Mouse (Mus musculus) stomach, embryonic 14.5 days (tissue): ENCODE results near the gene Efcab5. TPM values are rescaled to one million over a fixed set of nuclear protein-coding genes. Genes with fewer than 3 reads are reported as not detected.

Experiments
- ATAC-seq: fragments of 200-750 bp; cut with Nextera tagmentation; 2 replicates; pipeline ENCODE4 v1.8.0; 2017; ENCODE audit warnings: low read depth, moderate TSS enrichment; ENCODE audit not compliant: insufficient number of reproducible peaks, insufficient read depth, low FRiP score
- H3K27ac ChIP-seq: fragments of 300-500 bp; sonication (generic); 2 replicates; pipeline ENCODE4 v1.5.1; 2014; ENCODE audit warnings: mild to moderate bottlenecking, low read length, moderate library complexity, mixed read lengths
- H3K27me3 ChIP-seq: fragments of 300-500 bp; sonication (generic); 2 replicates; pipeline ENCODE4 v1.6.1; 2014; ENCODE audit warnings: low read length, control low read depth, mixed read lengths; ENCODE audit not compliant: control insufficient read depth, insufficient read depth
- H3K36me3 ChIP-seq: fragments of 300-500 bp; sonication (generic); 2 replicates; pipeline ENCODE4 v1.6.1; 2014; ENCODE audit warnings: mild to moderate bottlenecking, control low read depth, low read length, moderate library complexity, mixed read lengths; ENCODE audit not compliant: control insufficient read depth, insufficient read depth
- H3K4me1 ChIP-seq: fragments of 300-500 bp; sonication (generic); 2 replicates; pipeline ENCODE4 v1.6.1; 2014; ENCODE audit warnings: low read length, control low read depth, mixed read lengths; ENCODE audit not compliant: control insufficient read depth, insufficient read depth
- H3K4me2 ChIP-seq: fragments of 300-500 bp; sonication (generic); replicated peaks from 2 replicates; pipeline ENCODE4 v1.6.1; 2014; ENCODE audit warnings: low read depth, low read length, control low read depth
- H3K4me3 ChIP-seq: fragments of 300-500 bp; sonication (generic); 2 replicates; pipeline ENCODE4 v1.5.1; 2014; ENCODE audit warnings: low read depth, low read length, control low read depth
- H3K9ac ChIP-seq: fragments of 300-500 bp; sonication (generic); replicated peaks from 2 replicates; pipeline ENCODE4 v1.6.1; 2014; ENCODE audit warnings: low read depth, mild to moderate bottlenecking, control low read depth, low read length, moderate library complexity, mixed read lengths
- H3K9me3 ChIP-seq: fragments of 300-500 bp; sonication (generic); 2 replicates; pipeline ENCODE4 v1.6.1; 2016; ENCODE audit warnings: low read depth, low read length, control low read depth; ENCODE audit not compliant: control insufficient read depth
- WGBS: fragments of 180-500 bp; shearing (Covaris S2); extraction: QIAGEN DNeasy Blood & Tissue Kit; methylation state at CpG from one replicate; pipeline ENCODE4 v1.1.7; 2014; 5-methylcytosine and 5-hydroxymethylcytosine counted together
- polyA plus RNA-seq: library from polyadenylated mRNA; unstranded; fragments of >200 nt; fragmentation: Nextera tagmentation; extraction: Ambion mirVana; gene quantifications from 2 replicates; pipeline ENCODE4 v1.2.1, GENCODE M21; 2014

The Efcab5 gene
- 0.36 and 0.39 TPM in 2 replicates for polyA plus RNA-seq

DNA sequence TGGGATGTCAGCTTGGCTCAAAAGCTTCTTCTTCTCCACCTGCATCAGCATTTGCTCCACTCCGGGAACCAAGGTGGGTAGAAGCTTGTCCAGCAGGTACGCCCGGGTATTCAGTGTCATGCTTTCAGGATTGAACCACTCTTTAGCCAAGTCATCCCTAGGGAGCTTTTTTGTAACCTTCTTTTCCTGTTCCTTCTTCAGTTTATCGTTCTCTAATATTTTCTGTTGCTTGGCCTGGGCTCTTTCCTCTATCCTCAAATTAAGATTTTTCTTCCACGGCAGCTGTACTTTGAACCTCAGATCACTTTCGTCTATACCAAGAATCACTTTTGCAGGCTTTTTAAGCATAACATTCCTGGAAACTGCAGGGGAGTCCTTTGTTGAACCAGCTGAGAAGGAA, at the start of gene Efcab5:
Gene Efcab5 (minus strand): TSS at position 101 of the 400 bp plus-strand sequence.
- no peak for ATAC-seq
- Histone ChIP-seq H3K4me2 (no peak within 1 kb of the TSS), H3K4me1 (no peaks in the 10 kb centered on the region), H3K27ac (no peak within 1 kb of the TSS), H3K4me3 (no peak within 1 kb of the TSS), H3K9me3 (no peaks in the 10 kb centered on the region), H3K36me3 (no peaks in the 10 kb centered on the region), H3K27me3 (no peaks in the 10 kb centered on the region), H3K9ac (no peak within 1 kb of the TSS)
- 67% methylated on average over 6 of the region's 6 CpGs for WGBS

GRCm38 (mm10) chr11:77235267-77235666, 46.5 kb upstream of the Efcab5 start:
- H3K4me3 ChIP-seq: no peak overlapping the region
- no peak overlapping the region for H3K27ac ChIP-seq
- no peaks in the 10 kb centered on the region for H3K9me3 ChIP-seq
- no peaks in the 10 kb centered on the region for H3K4me1 ChIP-seq
- H3K27me3 ChIP-seq: no peaks in the 10 kb centered on the region
- H3K36me3 ChIP-seq: no peaks in the 10 kb centered on the region
- WGBS: 94% methylated on average over 1 of the region's 1 CpGs
- H3K9ac ChIP-seq: no peak overlapping the region
- no peak for ATAC-seq
- no peak overlapping the region for H3K4me2 ChIP-seq

GRCm38 (mm10) chr11:77231514-77231913, 42.7 kb upstream of the Efcab5 start:
- H3K9me3 ChIP-seq: no peaks in the 10 kb centered on the region
- H3K36me3 ChIP-seq: no peaks in the 10 kb centered on the region
- H3K4me1 ChIP-seq: no peaks in the 10 kb centered on the region
- WGBS: 94% methylated on average over 2 of the region's 2 CpGs
- ATAC-seq: no peak
- H3K4me2 ChIP-seq: no peak overlapping the region
- H3K27me3 ChIP-seq: no peaks in the 10 kb centered on the region
- no peak overlapping the region for H3K4me3 ChIP-seq
- H3K27ac ChIP-seq: no peak overlapping the region
- no peak overlapping the region for H3K9ac ChIP-seq

- H3K27me3 ChIP-seq: no peaks in the 10 kb centered on the region
- H3K9me3 ChIP-seq: no peaks in the 10 kb centered on the region
- H3K27ac ChIP-seq: no peak overlapping the region
- H3K4me2 ChIP-seq: no peak overlapping the region
- no peak for ATAC-seq
- H3K4me3 ChIP-seq: no peak overlapping the region
- H3K9ac ChIP-seq: no peak overlapping the region
- no peaks in the 10 kb centered on the region for H3K4me1 ChIP-seq
- no peaks in the 10 kb centered on the region for H3K36me3 ChIP-seq
- 75% methylated on average over 2 of the region's 2 CpGs for WGBS
These were observed 42.0 kb upstream of the Efcab5 start for GRCm38 (mm10) chr11:77230765-77231164.

GRCm38 (mm10) chr11:77216761-77217130, 28.0 kb upstream of the Efcab5 start:
- Histone ChIP-seq H3K27ac (peak overlapping the region; percentile 81; the same call in 1 of the 2 replicates), H3K4me2 (peak overlapping the region; percentile 70), H3K4me3 (peak overlapping the region; percentile 74), H3K9me3 (no peaks in the 10 kb centered on the region), H3K36me3 (no peaks in the 10 kb centered on the region), H3K9ac (peak overlapping the region; percentile 54), H3K27me3 (no peaks in the 10 kb centered on the region), H3K4me1 (0 out of 2 replicates have a peak, but pooled peaks cover 3% of the 10 kb centered on the region)
- ATAC-seq: peak; percentile 71; the same call in 1 of the 2 replicates
- WGBS: under 1% methylated on average over 11 of the region's 11 CpGs

GRCm38 (mm10) chr11:77215951-77216760, 27.4 kb upstream of the Efcab5 start, which contains the start of gene Ssh2:
Gene Ssh2 (plus strand): TSS chr11:77216287.
- H3K9me3 ChIP-seq: no peaks in the 10 kb centered on the region
- no peaks in the 10 kb centered on the region for H3K27me3 ChIP-seq
- under 1% methylated on average over 74 of the region's 82 CpGs for WGBS
- peak within 1 kb of the TSS; percentile 74 for H3K4me3 ChIP-seq
- peak within 1 kb of the TSS; percentile 70 for H3K4me2 ChIP-seq
- H3K4me1 ChIP-seq: 0 out of 2 replicates have a peak, but pooled peaks cover 3% of the 10 kb centered on the region
- H3K27ac ChIP-seq: peak within 1 kb of the TSS; percentile 81
- ATAC-seq: peak; percentile 83
- H3K9ac ChIP-seq: peak within 1 kb of the TSS; percentile 54
- no peaks in the 10 kb centered on the region for H3K36me3 ChIP-seq

- Histone ChIP-seq H3K27ac (peak overlapping the region; percentile 81), H3K27me3 (no peaks in the 10 kb centered on the region), H3K4me2 (peak overlapping the region; percentile 70), H3K9ac (peak overlapping the region; percentile 54), H3K9me3 (no peaks in the 10 kb centered on the region), H3K4me1 (0 out of 2 replicates have a peak, but pooled peaks cover 3% of the 10 kb centered on the region), H3K36me3 (no peaks in the 10 kb centered on the region), H3K4me3 (peak overlapping the region; percentile 74)
- 2% methylated on average over 11 of the region's 11 CpGs for WGBS
- no peak for ATAC-seq
These were observed 26.7 kb upstream of the Efcab5 start for GRCm38 (mm10) chr11:77215483-77215882.

DNA sequence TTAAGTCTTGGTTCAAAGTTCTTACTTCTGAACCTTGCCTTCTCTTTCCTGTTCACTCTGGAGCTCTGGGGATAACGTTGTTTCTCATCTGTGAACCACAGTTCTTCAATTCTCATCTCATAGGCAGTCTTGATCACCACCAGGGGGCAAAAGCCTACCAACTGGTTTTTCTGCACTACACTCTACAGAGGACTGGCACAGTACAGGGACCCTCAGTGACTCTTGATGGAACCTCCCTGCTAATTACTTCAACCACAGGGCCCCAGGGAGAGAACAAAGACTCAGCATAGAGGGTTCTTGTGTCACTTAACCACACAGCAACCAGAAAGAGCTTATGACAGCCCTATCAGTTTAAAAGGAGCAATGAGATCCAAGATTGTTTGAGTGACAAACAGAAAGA, 26.0 kb upstream of the Efcab5 start:
- Histone ChIP-seq H3K36me3 (no peaks in the 10 kb centered on the region), H3K4me3 (no peak overlapping the region)

More for the DNA sequence above, 26.0 kb upstream of the Efcab5 start:
- H3K27me3 ChIP-seq: no peaks in the 10 kb centered on the region
- no peak overlapping the region for H3K9ac ChIP-seq
- H3K9me3 ChIP-seq: no peaks in the 10 kb centered on the region
- 0 out of 2 replicates have a peak, but pooled peaks cover 3% of the 10 kb centered on the region for H3K4me1 ChIP-seq
- 0 out of 2 replicates have a peak, but pooled peaks have one; percentile 70 for ATAC-seq
- H3K27ac ChIP-seq: no peak overlapping the region
- no peak overlapping the region for H3K4me2 ChIP-seq
- WGBS: 3% methylated on average over 1 of the region's 1 CpGs
